Mouse (Mus musculus) urinary bladder, postnatal 14 days (tissue): ENCODE measurements around the gene Nfatc2ip.

Experiments used
- DNase-seq: peaks from one replicate; pipeline ENCODE4 v3.0.0; 2021; ENCODE audit warnings: low spot score

Nfatc2ip gene

GRCm38 (mm10) chr7:126396298-126397119 is at the start of gene Nfatc2ip:
Gene Nfatc2ip, minus strand, starts transcription at chr7:126396737.
- DNase-seq: peak; percentile 92

- no peak for DNase-seq
These were observed 49.7 kb upstream of the Nfatc2ip start for GRCm38 (mm10) chr7:126446217-126446616.

- no peak for DNase-seq
These were observed 48.7 kb upstream of the Nfatc2ip start for GRCm38 (mm10) chr7:126445104-126445815.

- DNase-seq: no peak
These were observed 48.0 kb upstream of the Nfatc2ip start for GRCm38 (mm10) chr7:126444536-126444935.

- DNase-seq: no peak
These were observed 47.5 kb upstream of the Nfatc2ip start for GRCm38 (mm10) chr7:126443997-126444396.

- no peak for DNase-seq
These were observed 43.6 kb upstream of the Nfatc2ip start for GRCm38 (mm10) chr7:126440134-126440533.

- DNase-seq: peak; percentile 69
These were observed 40.3 kb upstream of the Nfatc2ip start for GRCm38 (mm10) chr7:126436851-126437250.

GRCm38 (mm10) chr7:126435801-126436200 is 39.3 kb upstream of the Nfatc2ip start:
- DNase-seq: no peak

GRCm38 (mm10) chr7:126434726-126435125 is 38.2 kb upstream of the Nfatc2ip start:
- DNase-seq: no peak

- no peak for DNase-seq
These were observed 33.6 kb upstream of the Nfatc2ip start for GRCm38 (mm10) chr7:126430167-126430566.

- DNase-seq: no peak
These were observed 33.0 kb upstream of the Nfatc2ip start for GRCm38 (mm10) chr7:126429503-126429898.

- peak; percentile 99 for DNase-seq
These were observed 32.3 kb upstream of the Nfatc2ip start, which contains the start of gene Rabep2 for GRCm38 (mm10) chr7:126428631-126429502. Gene Rabep2, plus strand, starts transcription at chr7:126428759.

- no peak for DNase-seq
These were observed 31.6 kb upstream of the Nfatc2ip start for GRCm38 (mm10) chr7:126428154-126428553.

GRCm38 (mm10) chr7:126427323-126427860 is 30.9 kb upstream of the Nfatc2ip start:
- DNase-seq: no peak

GRCm38 (mm10) chr7:126424161-126424560 is 27.6 kb upstream of the Nfatc2ip start:
- no peak for DNase-seq

- no peak for DNase-seq
These were observed 25.2 kb upstream of the Nfatc2ip start for GRCm38 (mm10) chr7:126421756-126422155.

- no peak for DNase-seq
These were observed 22.0 kb upstream of the Nfatc2ip start for GRCm38 (mm10) chr7:126418496-126418895.

- no peak for DNase-seq
These were observed 21.1 kb upstream of the Nfatc2ip start for GRCm38 (mm10) chr7:126417606-126418005.

- DNase-seq: no peak
These were observed 20.5 kb upstream of the Nfatc2ip start for GRCm38 (mm10) chr7:126417045-126417444.

GRCm38 (mm10) chr7:126416615-126417014 is 20.1 kb upstream of the Nfatc2ip start:
- DNase-seq: no peak

- no peak for DNase-seq
These were observed 18.2 kb upstream of the Nfatc2ip start, which contains the start of gene Cd19 for GRCm38 (mm10) chr7:126414725-126415124. Gene Cd19, minus strand, starts transcription at chr7:126414889.

GRCm38 (mm10) chr7:126411061-126411460 is 14.5 kb upstream of the Nfatc2ip start:
- DNase-seq: no peak
